Mouse (Mus musculus) heart, adult 2 months (tissue): ENCODE results near the gene Cdan1. TPM values are rescaled to one million over a fixed set of nuclear protein-coding genes. Genes with fewer than 3 reads are reported as not detected.

Experiments
- DNase-seq, 2 experiments: peaks; one replicate each; pipeline ENCODE4 v3.0.0; 2021
- H3K27ac ChIP-seq: fragments of 200-600 bp; 2 replicates; pipeline ENCODE4 v1.8.1; 2022
- H3K27me3 ChIP-seq: fragments of 200-500 bp; 2 replicates; pipeline ENCODE4 v1.6.1; 2012; ENCODE audit warnings: mild to moderate bottlenecking, low read length, inconsistent platforms, mixed read lengths; ENCODE audit not compliant: control insufficient read depth, insufficient read depth
- H3K36me3 ChIP-seq: fragments of 200-500 bp; 2 replicates; pipeline ENCODE4 v1.6.1; 2012; ENCODE audit warnings: low read length, inconsistent platforms; ENCODE audit not compliant: control insufficient read depth, insufficient read depth
- H3K4me1 ChIP-seq: fragments of 200-500 bp; 2 replicates; pipeline ENCODE4 v1.6.1; 2011; ENCODE audit warnings: low read length; ENCODE audit not compliant: control insufficient read depth, insufficient read depth
- H3K4me3 ChIP-seq: fragments of 200-600 bp; 2 replicates; pipeline ENCODE4 v1.8.1; 2022
- H3K79me2 ChIP-seq: fragments of 200-500 bp; replicated peaks from 2 replicates; pipeline ENCODE4 v1.6.1; 2012; ENCODE audit warnings: mild to moderate bottlenecking, inconsistent platforms, low read length, moderate library complexity, mixed read lengths; ENCODE audit not compliant: control insufficient read depth, insufficient read depth
- H3K9ac ChIP-seq: fragments of 200-500 bp; 2 replicates; pipeline ENCODE4 v1.6.1; 2012; ENCODE audit warnings: low read depth, mild to moderate bottlenecking, control low read depth, inconsistent platforms, low read length, mixed read lengths
- CTCF ChIP-seq: fragments of 200-600 bp; IDR thresholded peaks from 2 replicates; pipeline ENCODE4 v1.8.1; 2022; ENCODE audit warnings: antibody characterized with exemption, mild to moderate bottlenecking, moderate library complexity
- EP300 ChIP-seq: fragments of 200-500 bp; IDR thresholded peaks from 2 replicates; pipeline ENCODE4 v1.6.1; 2011; ENCODE audit warnings: low read depth, low read length, control low read depth; ENCODE audit not compliant: insufficient read depth
- POLR2A ChIP-seq: fragments of 200-500 bp; IDR thresholded peaks from 2 replicates; pipeline ENCODE4 v1.6.1; 2011; ENCODE audit warnings: mild to moderate bottlenecking, low read depth, low read length, control low read depth; ENCODE audit not compliant: insufficient read depth
- WGBS: fragments of 180-500 bp; shearing (Covaris S2); methylation state at CpG from one replicate; pipeline ENCODE4 v1.1.7; 2018; 5-methylcytosine and 5-hydroxymethylcytosine counted together
- intact Hi-C: fragments of 180-260 bp; cut with DNase I; formaldehyde crosslinking; loops from one replicate; pipeline ENCODE4 v1.15.1; 2025
- polyA plus RNA-seq: library from polyadenylated mRNA; depleted of rRNA; stranded (reverse); fragments of >200 nt; gene quantifications from 2 replicates; pipeline ENCODE4 v1.2.3, GENCODE M21; 2012
- total RNA-seq, 2 experiments: library from RNA; stranded (reverse); gene quantifications; 2 replicates each; pipeline ENCODE4 v1.2.3; 2021

The Cdan1 gene
- total and polyA plus RNA-seq, 3 experiments: 9.8 to 14.0 (median 12.8) TPM

- WGBS: 89% methylated on average over 2 of the region's 2 CpGs
- Histone ChIP-seq H3K4me3 (no peak overlapping the region), H3K27me3 (no peaks in the 10 kb centered on the region), H3K79me2 (no peaks in the 10 kb centered on the region), H3K36me3 (peaks cover 10% of the 10 kb centered on the region), H3K27ac (no peak overlapping the region), H3K4me1 (peaks cover 9% of the 10 kb centered on the region), H3K9ac (no peak overlapping the region)
- no peak for TF ChIP-seq CTCF
- TF ChIP-seq POLR2A: no peak
- no peak for TF ChIP-seq EP300
- intact Hi-C loops: no loop called here
- no peak for DNase-seq
Measured at GRCm38 (mm10) chr2:120721911-120722310, 128.0 kb downstream of the Cdan1 start.

- no peak overlapping the region for H3K4me3 ChIP-seq
- H3K27me3 ChIP-seq: no peaks in the 10 kb centered on the region
- no peak for TF ChIP-seq EP300
- no peak for TF ChIP-seq POLR2A
- no peak for TF ChIP-seq CTCF
- 71% methylated on average over 6 of the region's 6 CpGs for WGBS
- no peak overlapping the region for H3K27ac ChIP-seq
- intact Hi-C loops: no loop called here
- peaks cover 10% of the 10 kb centered on the region for H3K36me3 ChIP-seq
- no peak overlapping the region for H3K9ac ChIP-seq
- no peaks in the 10 kb centered on the region for H3K79me2 ChIP-seq
- no peak for DNase-seq
- peaks cover 9% of the 10 kb centered on the region for H3K4me1 ChIP-seq
Measured at GRCm38 (mm10) chr2:120720821-120721220, 129.1 kb downstream of the Cdan1 start.

- H3K9ac ChIP-seq: no peak overlapping the region
- H3K36me3 ChIP-seq: peaks cover 4% of the 10 kb centered on the region
- no peaks in the 10 kb centered on the region for H3K79me2 ChIP-seq
- no peaks in the 10 kb centered on the region for H3K27me3 ChIP-seq
- TF ChIP-seq EP300 (no peak), POLR2A (no peak), CTCF (no peak)
- DNase-seq: no peak
- H3K4me1 ChIP-seq: peaks cover 2% of the 10 kb centered on the region; the same call in 1 of the 2 replicates
- H3K4me3 ChIP-seq: no peak overlapping the region
- no peak overlapping the region for H3K27ac ChIP-seq
- 92% methylated on average over 8 of the region's 8 CpGs for WGBS
- intact Hi-C loops: no loop called here
Measured at GRCm38 (mm10) chr2:120718496-120718895, 131.4 kb downstream of the Cdan1 start.

- Histone ChIP-seq H3K4me1 (no peaks in the 10 kb centered on the region), H3K9ac (no peak overlapping the region), H3K36me3 (no peaks in the 10 kb centered on the region; the same call in 1 of the 2 replicates), H3K27me3 (no peaks in the 10 kb centered on the region), H3K27ac (no peak overlapping the region), H3K4me3 (no peak overlapping the region), H3K79me2 (no peaks in the 10 kb centered on the region)
- intact Hi-C loops: no loop called here
- 91% methylated on average over 3 of the region's 3 CpGs for WGBS
- no peak for DNase-seq
- TF ChIP-seq EP300 (no peak), CTCF (no peak), POLR2A (no peak)
Measured at GRCm38 (mm10) chr2:120713441-120713840, 136.5 kb downstream of the Cdan1 start.

- H3K27ac ChIP-seq: no peak overlapping the region
- H3K27me3 ChIP-seq: no peaks in the 10 kb centered on the region
- no peak overlapping the region for H3K9ac ChIP-seq
- DNase-seq: no peak
- H3K36me3 ChIP-seq: no peaks in the 10 kb centered on the region
- intact Hi-C loops: no loop called here
- TF ChIP-seq EP300 (no peak), CTCF (no peak)
- H3K79me2 ChIP-seq: no peaks in the 10 kb centered on the region
- WGBS: 72% methylated on average over 3 of the region's 3 CpGs
- no peaks in the 10 kb centered on the region for H3K4me1 ChIP-seq
- no peak overlapping the region for H3K4me3 ChIP-seq
Measured at GRCm38 (mm10) chr2:120710948-120711347, 139.0 kb downstream of the Cdan1 start.

- H3K27ac ChIP-seq: no peak overlapping the region
- no peak for DNase-seq
- WGBS: 79% methylated on average over 3 of the region's 3 CpGs
- no peak overlapping the region for H3K4me3 ChIP-seq
- intact Hi-C loops: no loop called here
- no peaks in the 10 kb centered on the region for H3K27me3 ChIP-seq
- no peaks in the 10 kb centered on the region for H3K4me1 ChIP-seq
- H3K36me3 ChIP-seq: no peaks in the 10 kb centered on the region
- H3K9ac ChIP-seq: no peak overlapping the region
- no peaks in the 10 kb centered on the region for H3K79me2 ChIP-seq
- TF ChIP-seq CTCF (no peak), EP300 (no peak), POLR2A (no peak)
Measured at GRCm38 (mm10) chr2:120710154-120710553, 139.8 kb downstream of the Cdan1 start.
